Mouse (Mus musculus): Measurements from ENCODE around the gene Gm42906.

The Gm42906 gene

GRCm38 (mm10) chr5:151105054-151105971 is 322.6 kb downstream of the Gm42906 start:
- DNase-seq, result peak; percentile 63

GRCm38 (mm10) chr5:151104354-151105053 is 323.5 kb downstream of the Gm42906 start:
- DNase-seq, result peak; percentile 90

DNA sequence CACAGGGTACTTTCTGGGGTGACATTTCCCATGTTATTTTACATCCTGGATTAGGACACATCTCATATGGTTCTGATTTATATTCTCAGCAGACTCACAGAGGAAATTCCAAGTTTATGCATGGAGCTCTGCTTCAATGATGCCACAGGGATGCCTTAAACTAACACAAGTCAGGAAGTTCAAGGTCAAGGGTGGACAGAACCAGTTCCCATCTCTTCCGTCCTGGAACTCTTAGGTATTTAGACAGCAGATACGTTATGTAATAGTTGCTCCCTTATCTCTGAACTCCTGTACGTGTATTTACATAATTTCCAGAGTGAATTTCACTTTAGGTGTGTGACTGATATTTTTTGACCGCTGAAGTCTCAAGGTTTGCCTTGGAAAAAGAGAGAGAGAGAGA is 324.7 kb downstream of the Gm42906 start:
- DNase-seq, result peak; percentile 87

GRCm38 (mm10) chr5:151102262-151102661 is 325.7 kb downstream of the Gm42906 start:
- peak; percentile 74 for DNase-seq

DNA sequence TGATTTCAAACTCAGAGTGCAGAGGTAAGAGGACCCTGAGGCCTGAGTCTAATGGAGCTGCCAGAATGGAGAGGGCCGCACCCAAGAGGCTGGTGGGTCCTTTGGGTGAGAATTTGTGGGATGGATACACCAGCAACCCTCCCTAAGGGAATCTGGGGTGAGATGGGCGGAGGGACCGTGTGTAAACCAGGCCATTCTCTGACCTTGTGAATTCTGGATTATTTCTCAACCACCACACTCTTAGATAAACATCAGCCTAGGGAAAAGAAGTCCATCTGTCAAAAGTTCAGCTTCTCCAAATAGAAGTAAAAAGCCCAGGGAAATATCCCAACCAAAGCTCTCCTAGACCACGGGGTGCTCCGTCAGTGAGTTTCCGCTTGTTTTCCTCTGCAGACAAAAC is 332.0 kb downstream of the Gm42906 start:
- DNase-seq, result peak; percentile 86

- DNase-seq, result peak; percentile 59
Measured at GRCm38 (mm10) chr5:151092886-151093665, 334.9 kb downstream of the Gm42906 start.

DNA sequence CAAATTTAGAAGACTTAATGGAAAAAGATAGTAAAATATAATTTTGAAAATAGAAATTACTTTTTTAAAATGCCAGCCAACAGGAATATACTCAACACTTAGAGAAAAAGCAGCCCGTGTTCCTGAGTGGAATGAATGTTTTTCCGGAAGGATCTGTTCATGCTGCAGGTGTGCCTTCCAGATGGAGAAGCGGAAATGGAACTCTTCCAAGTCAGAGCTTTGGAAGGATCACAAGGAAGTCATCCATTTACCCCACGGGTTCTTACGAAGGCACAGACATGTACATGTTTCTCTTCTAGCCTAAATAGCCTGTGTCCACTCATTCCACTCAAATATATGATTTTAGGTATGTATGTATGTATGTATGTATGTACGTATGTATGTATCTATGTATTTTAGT is 337.0 kb downstream of the Gm42906 start:
- peak; percentile 78 for DNase-seq

DNA sequence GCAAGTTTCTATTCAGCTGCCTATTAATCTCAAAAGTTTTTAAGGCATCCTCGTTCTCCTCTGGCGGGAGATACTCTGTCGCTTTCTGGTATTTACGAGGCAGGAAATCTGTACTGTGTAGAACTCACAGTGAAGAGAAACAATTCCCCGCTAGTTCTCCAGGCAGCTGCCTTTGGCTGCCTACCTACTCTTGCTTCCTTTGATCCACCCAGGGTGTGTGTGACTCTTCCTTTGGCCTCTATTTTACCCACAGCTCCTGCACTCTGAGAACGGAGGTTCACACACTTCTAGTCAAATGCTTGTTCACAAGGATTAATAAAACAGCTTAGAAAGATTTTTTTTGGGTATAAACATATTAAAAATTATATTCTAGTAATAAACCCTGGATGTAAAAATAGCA is 338.8 kb downstream of the Gm42906 start:
- DNase-seq, result peak; percentile 89

- DNase-seq, result peak; percentile 95
Measured at GRCm38 (mm10) chr5:151086425-151087202, 341.3 kb downstream of the Gm42906 start.

- DNase-seq, result peak; percentile 79
Measured at GRCm38 (mm10) chr5:151085749-151086148, 342.2 kb downstream of the Gm42906 start.

DNA sequence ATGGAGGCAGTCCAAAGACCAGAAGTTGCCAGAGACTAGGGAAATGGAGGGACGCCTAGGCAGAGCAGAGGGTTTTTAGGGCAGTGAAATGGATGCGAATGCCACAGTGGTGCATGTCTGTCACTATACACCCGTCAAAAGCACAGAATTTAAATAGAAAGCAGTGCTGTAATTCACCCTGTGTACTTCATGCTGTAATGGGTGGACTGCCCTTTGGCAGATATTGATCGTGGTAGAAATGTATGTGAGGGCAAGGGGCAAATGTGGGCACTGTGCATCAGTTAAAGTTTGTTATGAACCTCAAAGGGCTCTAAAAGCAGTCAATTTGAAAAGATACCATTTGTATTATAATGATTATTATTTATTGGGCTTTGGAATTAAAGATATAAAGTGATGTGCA is 347.7 kb downstream of the Gm42906 start:
- peak; percentile 42 for DNase-seq

DNA sequence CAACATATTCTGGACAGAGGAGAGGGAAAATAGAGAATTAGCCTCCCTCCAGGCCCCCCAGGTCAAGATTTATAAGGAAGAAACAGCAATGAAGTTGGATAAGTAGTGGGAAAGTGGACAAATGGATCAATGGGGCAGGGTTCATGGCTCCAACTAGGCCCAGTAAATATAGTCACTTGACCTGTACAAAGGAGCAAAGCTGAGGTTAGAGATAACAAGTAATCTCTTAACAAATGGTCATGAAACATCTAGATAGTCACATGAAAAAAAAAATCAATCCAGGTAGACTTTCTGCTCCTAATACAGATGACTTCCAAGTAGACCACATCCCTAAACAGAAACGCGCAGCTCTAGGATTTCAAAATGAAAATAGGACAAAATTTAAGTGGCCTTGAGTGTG is 350.0 kb downstream of the Gm42906 start:
- DNase-seq, result peak; percentile 35

- peak; percentile 81 for DNase-seq
Measured at GRCm38 (mm10) chr5:151076917-151077316, 351.0 kb downstream of the Gm42906 start.

DNA sequence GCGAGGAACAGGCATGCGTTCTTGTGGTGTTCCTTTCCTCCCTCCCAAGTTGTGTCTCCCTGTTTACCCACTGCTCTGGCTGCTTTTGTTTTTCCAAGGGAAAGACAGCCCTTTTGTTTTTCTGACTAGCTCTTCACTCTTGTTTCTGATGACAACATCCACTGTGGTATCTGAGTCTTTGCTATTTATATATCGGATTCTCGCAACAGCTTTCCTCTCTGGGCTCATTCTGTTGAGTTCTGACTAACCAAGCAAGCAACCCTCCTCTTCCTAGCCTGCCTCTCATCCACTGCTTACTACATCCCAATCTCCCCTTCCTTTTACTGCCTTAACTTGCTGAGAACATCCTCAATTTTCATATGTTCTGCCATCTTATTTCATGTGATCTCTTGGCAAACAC is 353.7 kb downstream of the Gm42906 start:
- DNase-seq, result peak; percentile 40

- peak; percentile 71 for DNase-seq
Measured at GRCm38 (mm10) chr5:151071430-151071829, 356.5 kb downstream of the Gm42906 start.

DNA sequence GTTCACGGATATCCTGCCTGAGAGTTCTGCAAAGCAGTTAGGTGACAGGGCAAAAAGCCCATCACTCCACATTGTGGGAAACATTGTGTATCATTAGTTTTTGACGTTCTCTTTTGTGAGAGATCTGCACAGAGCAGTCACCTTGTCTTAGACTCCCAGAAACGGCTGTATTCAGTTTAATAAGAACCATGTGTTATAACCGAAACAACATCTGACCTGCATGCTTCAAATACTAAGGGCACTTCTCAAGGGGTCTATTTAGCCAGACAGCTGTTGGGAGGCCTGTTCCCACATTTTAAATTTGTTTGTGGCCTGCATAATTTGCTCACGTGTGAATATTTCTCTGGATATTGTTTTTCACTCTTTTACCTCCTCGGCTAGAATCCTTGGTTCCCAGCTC is 357.1 kb downstream of the Gm42906 start:
- DNase-seq, result no peak

DNA sequence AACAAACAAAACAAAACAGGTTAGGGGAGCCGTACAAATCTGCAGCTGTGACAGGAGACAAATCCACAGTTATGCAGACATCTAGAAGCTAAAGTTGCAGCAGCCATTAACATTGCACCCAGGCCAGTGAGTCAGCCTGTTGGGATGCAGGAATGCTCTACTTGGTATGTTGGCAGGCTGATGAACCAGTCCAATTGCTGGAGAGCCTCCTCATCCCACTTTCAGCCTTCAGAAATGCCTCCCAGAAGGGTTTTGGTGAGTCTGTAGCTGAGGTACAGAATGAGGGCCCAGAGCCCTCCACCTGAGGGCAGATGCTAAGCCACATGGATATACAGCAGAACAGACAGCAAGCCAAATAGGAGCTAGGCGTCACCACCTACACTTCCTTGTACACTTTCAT is 358.4 kb downstream of the Gm42906 start:
- peak; percentile 87 for DNase-seq

DNA sequence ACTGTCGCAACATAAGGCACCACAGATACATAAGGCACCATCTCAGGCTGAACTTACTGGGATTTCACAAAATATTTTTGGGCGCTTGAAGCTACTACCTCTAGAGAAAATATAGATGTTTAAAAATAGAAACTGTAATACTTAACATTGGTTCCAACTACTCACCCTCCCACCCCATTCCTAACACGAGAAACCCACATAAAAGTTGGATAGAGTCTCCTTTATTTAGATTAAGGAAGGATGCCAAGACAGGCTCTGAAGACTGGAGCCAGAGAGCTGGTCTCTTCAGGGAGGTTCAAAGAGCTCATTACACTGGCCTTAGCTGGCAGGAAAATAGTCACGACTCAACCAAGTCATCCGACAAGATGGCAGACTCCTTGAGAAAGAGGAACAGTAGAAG is 361.9 kb downstream of the Gm42906 start:
- peak; percentile 16 for DNase-seq

DNA sequence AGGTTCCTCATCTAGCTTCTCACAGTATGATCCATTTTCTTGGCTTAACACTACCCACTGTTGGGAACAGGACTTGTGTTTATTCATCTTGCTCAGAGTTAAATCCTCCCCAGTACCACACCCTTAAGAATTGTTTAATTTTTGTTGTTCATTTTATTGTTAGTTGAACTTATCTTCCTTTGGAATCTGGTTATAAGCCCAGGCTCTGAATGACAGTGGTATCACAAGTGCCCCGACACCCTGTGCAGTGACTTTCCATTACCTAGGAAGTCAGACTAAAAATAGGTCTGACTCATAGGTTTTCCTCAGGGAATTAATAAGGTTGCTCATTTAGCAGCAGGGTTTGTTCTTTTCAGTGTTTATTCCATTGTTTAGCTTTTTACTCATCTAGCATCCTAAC is 362.7 kb downstream of the Gm42906 start:
- peak; percentile 91 for DNase-seq

DNA sequence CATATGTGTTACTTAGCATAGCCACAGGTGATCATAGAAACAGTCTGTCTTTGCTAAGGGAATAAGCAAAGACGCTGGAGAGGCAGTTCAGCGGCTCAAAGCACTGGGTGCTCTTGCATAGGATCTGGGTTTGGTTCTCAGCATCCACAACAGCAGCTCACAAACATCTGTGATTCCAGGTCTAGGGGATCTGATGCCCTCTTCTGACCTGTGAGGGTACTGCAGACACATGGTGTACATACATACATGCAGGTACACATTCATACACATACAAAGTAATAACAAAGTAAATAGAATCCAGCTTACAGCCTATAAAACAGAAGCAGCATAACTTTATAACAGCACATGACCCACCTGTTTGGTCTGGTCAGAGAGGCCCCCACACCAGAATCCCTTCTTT is 366.0 kb downstream of the Gm42906 start:
- DNase-seq, result peak; percentile 66

DNA sequence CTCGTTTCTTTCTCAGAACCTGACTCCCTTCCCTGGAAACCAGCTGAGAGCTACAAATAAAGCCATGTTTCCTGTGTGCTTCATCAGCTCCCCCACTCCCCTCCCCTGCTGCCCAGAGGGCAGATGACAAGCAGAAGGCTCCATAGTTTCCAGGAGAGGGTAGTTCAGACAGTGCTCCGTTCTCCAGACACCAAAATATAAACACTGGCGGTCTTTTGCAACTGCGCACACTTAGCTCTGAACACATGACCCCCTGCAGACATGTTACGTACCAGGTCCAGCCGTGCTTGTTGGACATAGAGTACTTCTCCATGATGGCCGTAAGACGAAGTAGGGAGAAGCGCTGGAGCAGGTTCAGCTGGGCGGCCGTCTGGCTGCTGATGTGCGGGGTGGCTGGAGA is 367.5 kb downstream of the Gm42906 start:
- peak; percentile 93 for DNase-seq

DNA sequence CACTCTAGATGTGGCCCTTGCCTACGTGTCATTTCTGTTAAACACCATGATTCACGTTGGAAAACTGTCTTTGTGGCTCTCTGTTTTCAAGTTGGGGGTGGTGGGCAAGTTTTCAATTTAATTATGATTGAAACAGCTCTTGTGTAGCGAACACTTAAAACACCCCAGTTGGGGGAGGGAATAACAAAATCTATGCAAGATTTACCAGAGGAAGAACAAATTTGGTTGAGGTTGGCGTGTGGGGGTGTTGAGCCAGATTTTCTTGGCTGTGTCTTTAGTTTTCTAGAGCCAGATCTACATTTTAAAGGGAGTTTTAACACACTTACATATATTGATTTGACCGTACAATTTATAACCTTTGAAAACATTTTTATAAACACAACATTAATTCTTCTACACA is 368.2 kb downstream of the Gm42906 start:
- no peak for DNase-seq
